Mouse (Mus musculus): ENCODE measurements around the gene Diras2. TPM values are rescaled to one million over a fixed set of nuclear protein-coding genes. Genes with fewer than 3 reads are reported as not detected.

Gene Diras2
- polyA plus RNA-seq, 1 experiment from 2014 or later: 0.61 TPM

- Histone ChIP-seq H3K4me3 (ENCODE audit: low read depth, low read length) (no peak overlapping the region), H3K9ac (ENCODE audit: low read depth, low read length) (no peak overlapping the region), H3K36me3 (ENCODE audit: control insufficient read depth, insufficient read depth) (no peaks in the 10 kb centered on the region), H3K27me3 (replicated peaks; ENCODE audit: control insufficient read depth, insufficient read depth, low read length) (peaks cover 11% of the 10 kb centered on the region), H3K9me3 (ENCODE audit: control insufficient read depth) (no peaks in the 10 kb centered on the region), H3K27ac (ENCODE audit: low read depth, low read length) (no peak overlapping the region), H3K4me2 (replicated peaks; ENCODE audit: low read depth) (no peak overlapping the region), H3K4me1 (replicated peaks; ENCODE audit: control insufficient read depth, insufficient read depth, low read length) (no peaks in the 10 kb centered on the region)
- TF ChIP-seq CTCF (IDR thresholded peaks at IDR 0.05; ENCODE audit: low read depth): no peak
- WGBS: 82% methylated on average over 5 of the region's 5 CpGs
- ATAC-seq: no peak
Measured at GRCm38 (mm10) chr13:52533644-52534043, 2.6 kb upstream of the Diras2 start.

- H3K9me3 ChIP-seq (ENCODE audit: control insufficient read depth): no peaks in the 10 kb centered on the region
- WGBS: 2% methylated on average over 50 of the region's 50 CpGs
- H3K9ac ChIP-seq (ENCODE audit: low read depth, low read length): peak overlapping the region; percentile 17; the same call in 1 of the 2 replicates
- TF ChIP-seq CTCF (IDR thresholded peaks at IDR 0.05; ENCODE audit: low read depth): peak; percentile 80
- no peaks in the 10 kb centered on the region for H3K4me1 ChIP-seq (replicated peaks; ENCODE audit: control insufficient read depth, insufficient read depth, low read length)
- peak overlapping the region; percentile 22; the same call in 1 of the 2 replicates for H3K27ac ChIP-seq (ENCODE audit: low read depth, low read length)
- ATAC-seq: peak; percentile 90
- peaks cover 13% of the 10 kb centered on the region for H3K27me3 ChIP-seq (replicated peaks; ENCODE audit: control insufficient read depth, insufficient read depth, low read length)
- peak overlapping the region; percentile 69 for H3K4me2 ChIP-seq (replicated peaks; ENCODE audit: low read depth)
- peak overlapping the region; percentile 41 for H3K4me3 ChIP-seq (ENCODE audit: low read depth, low read length)
- H3K36me3 ChIP-seq (ENCODE audit: control insufficient read depth, insufficient read depth): no peaks in the 10 kb centered on the region
Measured at GRCm38 (mm10) chr13:52530008-52530945, 802 bp downstream of the Diras2 start.

GRCm38 (mm10) chr13:52529188-52529972, 1.7 kb downstream of the Diras2 start:
- 58% methylated on average over 13 of the region's 13 CpGs for WGBS
- peak overlapping the region; percentile 69 for H3K4me2 ChIP-seq (replicated peaks; ENCODE audit: low read depth)
- H3K27me3 ChIP-seq (replicated peaks; ENCODE audit: control insufficient read depth, insufficient read depth, low read length): peaks cover 13% of the 10 kb centered on the region
- H3K36me3 ChIP-seq (ENCODE audit: control insufficient read depth, insufficient read depth): no peaks in the 10 kb centered on the region
- no peak for ATAC-seq
- H3K9me3 ChIP-seq (ENCODE audit: control insufficient read depth): no peaks in the 10 kb centered on the region
- TF ChIP-seq CTCF (IDR thresholded peaks at IDR 0.05; ENCODE audit: low read depth): no peak
- no peak overlapping the region for H3K9ac ChIP-seq (ENCODE audit: low read depth, low read length)
- no peaks in the 10 kb centered on the region for H3K4me1 ChIP-seq (replicated peaks; ENCODE audit: control insufficient read depth, insufficient read depth, low read length)
- H3K4me3 ChIP-seq (ENCODE audit: low read depth, low read length): peak overlapping the region; percentile 41
- H3K27ac ChIP-seq (ENCODE audit: low read depth, low read length): no peak overlapping the region

- Histone ChIP-seq H3K4me2 (replicated peaks; ENCODE audit: low read depth) (no peak overlapping the region), H3K4me3 (ENCODE audit: low read depth, low read length) (no peak overlapping the region), H3K4me1 (replicated peaks; ENCODE audit: control insufficient read depth, insufficient read depth, low read length) (no peaks in the 10 kb centered on the region), H3K9ac (ENCODE audit: low read depth, low read length) (no peak overlapping the region), H3K9me3 (ENCODE audit: control insufficient read depth) (no peaks in the 10 kb centered on the region), H3K27me3 (replicated peaks; ENCODE audit: control insufficient read depth, insufficient read depth, low read length) (peaks cover 13% of the 10 kb centered on the region), H3K27ac (ENCODE audit: low read depth, low read length) (no peak overlapping the region), H3K36me3 (ENCODE audit: control insufficient read depth, insufficient read depth) (no peaks in the 10 kb centered on the region)
- no peak for TF ChIP-seq CTCF (IDR thresholded peaks at IDR 0.05; ENCODE audit: low read depth)
- 62% methylated on average over 9 of the region's 9 CpGs for WGBS
- ATAC-seq: no peak
Measured at GRCm38 (mm10) chr13:52528786-52529185, 2.3 kb downstream of the Diras2 start.

- H3K27ac ChIP-seq (ENCODE audit: low read depth, low read length): no peak overlapping the region
- no peak overlapping the region for H3K4me3 ChIP-seq (ENCODE audit: low read depth, low read length)
- WGBS: 79% methylated on average over 8 of the region's 8 CpGs
- H3K9me3 ChIP-seq (ENCODE audit: control insufficient read depth): no peaks in the 10 kb centered on the region
- H3K4me1 ChIP-seq (replicated peaks; ENCODE audit: control insufficient read depth, insufficient read depth, low read length): no peaks in the 10 kb centered on the region
- no peak overlapping the region for H3K4me2 ChIP-seq (replicated peaks; ENCODE audit: low read depth)
- no peak for ATAC-seq
- peaks cover 13% of the 10 kb centered on the region for H3K27me3 ChIP-seq (replicated peaks; ENCODE audit: control insufficient read depth, insufficient read depth, low read length)
- no peaks in the 10 kb centered on the region for H3K36me3 ChIP-seq (ENCODE audit: control insufficient read depth, insufficient read depth)
- TF ChIP-seq CTCF (IDR thresholded peaks at IDR 0.05; ENCODE audit: low read depth): no peak
- no peak overlapping the region for H3K9ac ChIP-seq (ENCODE audit: low read depth, low read length)
Measured at GRCm38 (mm10) chr13:52528281-52528680, 2.8 kb downstream of the Diras2 start.
